Mouse (Mus musculus): ENCODE data around the gene Stk24.

Gene Stk24

GRCm38 (mm10) chr14:121311083-121311482 lies 68.7 kb downstream of the Stk24 start:
- POLR2A ChIA-PET = interaction anchor here in 3 of 4 experiments (0.7 to 1.7 kb wide), 4 partner anchors 9 to 48 kb away, joined by 3 to 6 read pairs (median 4); no protein-coding TSS in a partner anchor

GRCm38 (mm10) chr14:121310325-121311080 lies 69.3 kb downstream of the Stk24 start:
- ChIA-PET POLR2A (interaction anchor here in 3 of 4 experiments (0.7 to 1.7 kb wide), 12 partner anchors 9 to 62 kb away, joined by 3 to 6 read pairs (median 4); no protein-coding TSS in a partner anchor), CTCF (interaction anchor here in 1 of 4 experiments (1.0 to 1.1 kb wide), 2 partner anchors 145 to 479 kb away, joined by 3 to 4 read pairs; no protein-coding TSS in a partner anchor)

More at GRCm38 (mm10) chr14:121311083-121311482, 68.7 kb downstream of the Stk24 start:
- CTCF ChIA-PET = no interaction called here

DNA sequence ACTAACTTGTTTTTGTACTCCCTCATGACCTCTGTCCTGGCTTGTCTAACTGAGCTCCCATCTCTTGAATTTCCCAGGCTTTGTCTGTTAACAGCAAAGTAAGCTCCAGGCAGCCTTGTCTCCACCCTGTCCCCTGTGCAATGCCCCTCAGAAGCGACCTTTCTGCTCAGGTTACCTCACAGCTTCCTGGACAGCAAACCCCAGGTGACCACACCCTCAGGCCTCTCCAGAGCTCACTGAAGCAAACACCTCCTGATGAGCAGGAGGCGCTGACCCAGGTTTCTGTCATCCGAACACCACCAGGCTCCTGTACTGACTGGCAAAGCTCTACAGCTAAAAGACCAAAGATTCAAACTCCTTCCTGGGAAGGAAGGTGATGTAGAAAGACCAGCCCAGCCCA lies 69.9 kb downstream of the Stk24 start:
- POLR2A ChIA-PET = interaction anchor here in 2 of 4 experiments (0.6 to 1.7 kb wide), 15 partner anchors 10 to 227 kb away, joined by 3 to 6 read pairs (median 3); no protein-coding TSS in a partner anchor
- CTCF ChIA-PET = interaction anchor here in 1 of 4 experiments (0.6 to 1.3 kb wide), 4 partner anchors 51 to 478 kb away, joined by 3 to 4 read pairs (median 3); no protein-coding TSS in a partner anchor

- ChIA-PET CTCF (interaction anchor here in 1 of 4 experiments (0.8 kb wide), 1 partner anchor 25 kb away, joined by 4 read pairs; no protein-coding TSS in a partner anchor), POLR2A (interaction anchor here in 2 of 4 experiments (0.6 to 3.3 kb wide), 9 partner anchors 10 to 95 kb away, joined by 3 to 25 read pairs (median 4); no protein-coding TSS in a partner anchor)
Observed at GRCm38 (mm10) chr14:121305316-121306064, 74.3 kb downstream of the Stk24 start.

DNA sequence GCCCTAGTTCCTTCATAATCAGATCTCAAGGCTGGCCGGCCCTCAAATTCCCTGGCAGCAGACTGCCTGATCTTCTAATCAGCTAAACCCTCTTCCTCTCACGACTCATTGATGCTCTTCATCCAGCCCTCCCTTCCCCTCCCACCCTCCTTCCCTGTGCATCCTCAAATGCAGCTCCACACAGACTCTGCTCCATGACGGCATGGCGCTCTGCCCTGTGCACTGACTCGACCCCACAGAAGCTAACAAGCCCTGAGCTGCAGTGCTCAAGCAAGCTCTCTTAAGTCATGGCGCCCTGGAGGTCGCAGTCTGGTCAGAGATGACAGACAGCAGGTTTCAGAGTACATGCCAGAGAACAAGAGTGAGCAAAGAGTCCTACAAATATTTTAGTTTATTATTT lies 75.3 kb downstream of the Stk24 start:
- POLR2A ChIA-PET = interaction anchor here (0.6 to 3.3 kb wide), 21 partner anchors 11 to 282 kb away, joined by 3 to 25 read pairs (median 4); no protein-coding TSS in a partner anchor
- CTCF ChIA-PET = interaction anchor here in 2 of 4 experiments (0.6 to 1.5 kb wide), 6 partner anchors 11 to 413 kb away, joined by 3 to 5 read pairs (median 4); no protein-coding TSS in a partner anchor

DNA sequence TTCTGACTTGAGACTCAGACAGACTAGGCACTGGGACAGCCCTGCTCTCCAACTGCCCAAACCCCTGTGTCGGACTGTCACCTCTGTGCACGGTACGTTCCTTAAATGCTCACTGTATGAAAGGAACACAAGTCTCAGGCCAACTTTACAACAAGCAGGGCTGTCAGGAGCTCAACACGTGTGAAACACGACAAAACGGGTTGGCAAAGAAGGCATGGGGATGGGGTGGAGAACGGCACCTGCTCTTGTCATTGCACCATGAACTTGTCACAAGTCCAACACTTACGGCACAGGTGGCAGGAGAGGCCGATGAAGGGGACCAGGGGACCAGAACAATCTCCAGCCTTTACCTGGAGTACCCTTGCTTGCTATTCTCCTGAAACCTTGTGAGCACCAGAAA lies 80.7 kb downstream of the Stk24 start:
- CTCF ChIA-PET = no interaction called here
- POLR2A ChIA-PET = interaction anchor here in 2 of 4 experiments (0.6 to 2.1 kb wide), 3 partner anchors 11 to 15 kb away, joined by 3 to 4 read pairs (median 3); no protein-coding TSS in a partner anchor

DNA sequence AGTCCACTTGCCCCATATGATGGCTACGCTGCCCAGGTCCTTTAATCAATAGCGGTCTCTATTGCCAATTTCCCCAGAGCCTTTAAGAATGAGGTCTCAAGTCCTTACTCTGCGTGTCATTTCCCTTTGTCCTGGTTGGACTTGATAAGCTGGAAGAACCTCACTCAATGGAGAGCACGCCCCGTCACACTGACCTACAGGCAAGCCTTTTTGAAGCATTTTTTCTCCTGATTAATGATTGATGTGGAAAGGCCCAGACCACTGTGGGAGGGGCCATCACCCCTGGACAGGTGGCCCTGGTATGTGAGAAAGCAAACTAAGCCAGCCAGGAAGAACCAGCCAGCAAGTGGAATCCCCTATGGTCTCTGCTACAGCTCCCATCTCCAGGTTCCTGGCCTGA lies 81.3 kb downstream of the Stk24 start:
- ChIA-PET CTCF (no interaction called here), POLR2A (interaction anchor here in 2 of 4 experiments (0.5 to 1.2 kb wide), 3 partner anchors 11 to 49 kb away, joined by 3 to 7 read pairs (median 3); no protein-coding TSS in a partner anchor)

GRCm38 (mm10) chr14:121297103-121297502 lies 82.7 kb downstream of the Stk24 start:
- POLR2A ChIA-PET = interaction anchor here in 3 of 4 experiments (0.6 to 1.2 kb wide), 4 partner anchors 13 to 71 kb away, joined by 3 to 4 read pairs (median 3); no protein-coding TSS in a partner anchor
- CTCF ChIA-PET = no interaction called here

- POLR2A ChIA-PET = interaction anchor here in 1 of 4 experiments (1.1 to 1.9 kb wide), 4 partner anchors 10 to 61 kb away, joined by 3 to 7 read pairs (median 4); no protein-coding TSS in a partner anchor
- CTCF ChIA-PET = interaction anchor here in 1 of 4 experiments (0.6 to 0.7 kb wide), 2 partner anchors 53 to 1082 kb away, joined by 4 to 6 read pairs; no protein-coding TSS in a partner anchor
Observed at GRCm38 (mm10) chr14:121294484-121294883, 85.3 kb downstream of the Stk24 start.

GRCm38 (mm10) chr14:121292391-121292790 lies 87.4 kb downstream of the Stk24 start:
- ChIA-PET POLR2A (interaction anchor here in 3 of 4 experiments (1.0 to 1.7 kb wide), 5 partner anchors 11 to 37 kb away, joined by 4 read pairs; no protein-coding TSS in a partner anchor), CTCF (no interaction called here)

DNA sequence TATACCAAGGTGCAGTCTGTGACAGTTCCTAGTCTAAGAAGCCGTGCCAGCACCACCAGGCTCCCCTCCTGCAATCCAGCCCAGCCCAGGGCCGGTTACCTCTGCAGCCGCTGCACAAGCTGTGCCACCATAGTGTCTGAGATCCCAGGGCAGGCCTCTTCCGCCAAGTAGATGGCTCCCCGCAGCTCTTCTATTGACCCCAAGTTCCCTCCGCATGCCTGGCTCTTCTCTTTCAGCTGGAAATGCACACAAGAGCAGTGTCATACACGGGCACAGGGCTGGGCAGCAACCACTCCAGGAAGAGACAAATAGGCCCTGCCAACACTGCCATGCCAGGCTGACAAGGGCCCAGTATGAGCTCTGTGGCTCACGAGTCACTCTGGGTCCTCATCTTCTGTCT lies 87.9 kb downstream of the Stk24 start:
- ChIA-PET CTCF (no interaction called here), POLR2A (interaction anchor here in 3 of 4 experiments (0.7 to 1.7 kb wide), 8 partner anchors 10 to 52 kb away, joined by 3 to 4 read pairs (median 4); no protein-coding TSS in a partner anchor)

- ChIA-PET CTCF (interaction anchor here in 3 of 4 experiments (0.6 to 1.7 kb wide), 3 partner anchors 62 to 170 kb away, joined by 3 to 4 read pairs (median 3); no protein-coding TSS in a partner anchor), POLR2A (interaction anchor here in 2 of 4 experiments (1.2 to 2.5 kb wide), 2 partner anchors 19 to 28 kb away, joined by 3 to 5 read pairs; no protein-coding TSS in a partner anchor)
Observed at GRCm38 (mm10) chr14:121285379-121286120, 94.3 kb downstream of the Stk24 start.

- ChIA-PET CTCF (interaction anchor here in 1 of 4 experiments (1.4 kb wide), 1 partner anchor 21 kb away, joined by 3 read pairs; no protein-coding TSS in a partner anchor), POLR2A (interaction anchor here in 2 of 4 experiments (0.6 to 1.3 kb wide), 4 partner anchors 10 to 157 kb away, joined by 3 to 4 read pairs (median 4); no protein-coding TSS in a partner anchor)
Observed at GRCm38 (mm10) chr14:121281336-121281710, 98.5 kb downstream of the Stk24 start.

- CTCF ChIA-PET = interaction anchor here in 2 of 4 experiments (1.0 to 1.8 kb wide), 5 partner anchors 21 to 449 kb away, joined by 3 to 6 read pairs (median 3); no protein-coding TSS in a partner anchor
- POLR2A ChIA-PET = interaction anchor here in 2 of 4 experiments (1.0 to 1.5 kb wide), 5 partner anchors 11 to 167 kb away, joined by 3 to 4 read pairs (median 4); no protein-coding TSS in a partner anchor
Observed at GRCm38 (mm10) chr14:121280601-121281335, 99.0 kb downstream of the Stk24 start.

- POLR2A ChIA-PET = interaction anchor here in 2 of 4 experiments (1.2 to 1.5 kb wide), 3 partner anchors 17 to 168 kb away, joined by 3 to 4 read pairs (median 3); no protein-coding TSS in a partner anchor
- CTCF ChIA-PET = interaction anchor here in 2 of 4 experiments (0.6 to 1.8 kb wide), 5 partner anchors 67 to 243 kb away, joined by 3 to 6 read pairs (median 3); no protein-coding TSS in a partner anchor
Observed at GRCm38 (mm10) chr14:121279106-121279505, 100.7 kb downstream of the Stk24 start.

DNA sequence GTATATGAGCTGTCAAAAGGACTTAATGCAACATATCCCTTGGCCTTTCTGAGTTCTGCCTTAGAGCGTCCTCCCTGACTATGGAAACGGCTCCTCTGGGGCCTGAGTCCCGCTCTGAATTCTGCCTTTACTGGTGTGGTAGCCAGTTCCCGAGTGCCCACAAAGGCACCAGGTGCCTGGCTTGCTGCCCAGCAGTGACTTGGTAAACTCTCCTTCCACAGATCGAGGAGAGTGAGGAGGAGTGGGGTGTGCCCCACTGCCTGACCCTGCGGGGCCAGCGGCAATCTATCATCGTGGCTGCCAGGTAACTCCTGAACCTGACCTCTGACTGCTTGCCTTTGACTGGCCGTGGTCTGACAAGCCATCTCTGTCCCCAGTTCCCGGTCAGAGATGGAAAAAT lies 103.8 kb downstream of the Stk24 start:
- ChIA-PET CTCF (interaction anchor here in 1 of 4 experiments (0.6 kb wide), 1 partner anchor 134 kb away, joined by 3 read pairs; no protein-coding TSS in a partner anchor), POLR2A (interaction anchor here in 1 of 4 experiments (0.8 kb wide), 1 partner anchor 120 kb away, joined by 3 read pairs; no protein-coding TSS in a partner anchor)

Measured in embryonic stem cell, embryonic (primary cell).